Mouse (Mus musculus): ENCODE results near the gene Klf13. TPM values are rescaled to one million over a fixed set of nuclear protein-coding genes. Genes with fewer than 3 reads are reported as not detected.

The Klf13 gene
- total RNA-seq, 1 experiment from 2014 or later, result 20.1 TPM

DNA sequence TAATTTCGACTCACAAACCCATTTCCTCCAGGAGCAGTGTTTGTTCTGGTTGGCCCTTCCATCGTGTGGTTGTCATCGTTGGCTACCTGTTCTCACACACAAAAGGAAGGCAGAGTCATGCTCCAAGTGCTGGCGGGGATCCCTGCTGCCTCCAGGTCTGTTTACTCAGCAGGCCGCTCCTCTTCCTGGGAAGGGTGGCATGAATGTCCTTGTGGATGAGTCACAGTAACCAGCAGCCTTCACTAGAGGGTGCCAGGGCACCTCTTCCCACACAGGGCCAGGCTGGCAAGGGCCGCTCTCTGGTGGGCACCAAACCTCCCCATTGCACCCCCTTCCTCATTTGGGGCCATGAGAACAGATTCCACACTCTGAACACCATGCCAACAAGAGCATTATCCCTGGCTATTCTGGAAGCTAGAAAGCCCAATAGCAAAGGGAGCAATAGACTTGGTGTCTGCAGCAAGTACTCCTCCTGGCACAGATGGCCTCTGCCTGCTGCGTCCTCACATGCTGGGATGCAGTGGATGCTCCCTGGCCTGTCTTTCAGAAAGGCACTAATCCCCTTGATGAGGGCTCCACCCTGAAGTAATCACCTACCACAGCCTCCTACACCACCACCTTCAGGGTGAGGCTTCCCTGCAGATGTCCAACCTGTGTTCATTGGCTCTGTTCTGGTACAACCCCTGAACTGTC lies 86.7 kb downstream of the Klf13 start:
- ATAC-seq (replicated peaks; ENCODE audit: low read depth, poor library complexity, severe bottlenecking), result peak; percentile 37; the same call in 1 of the 2 replicates

Other genes starting within 250 kb of the Klf13 start
- gene E030018B13Rik, start 22.1 kb downstream of the Klf13 start, total RNA-seq (2017), result not detected in 2 replicates
- 0.18 TPM in 1 of 2 replicates, not detected in the other for gene Trpm1, start 214.9 kb upstream of the Klf13 start, total RNA-seq (2017)